8 mouse cellular contexts compared by ENCODE assay signal in genomic region chrX:135796305-135797211, GRCm38 (mm10). TPM values are rescaled to one million over a fixed set of nuclear protein-coding genes. Genes with fewer than 3 reads are reported as not detected.
DNase-seq lines count a peak whose midpoint lies in the region; ATAC-seq and TF ChIP-seq lines count a peak whose summit lies in the region.
"Not testable (repeated sequence)": the region's sequence is repeated elsewhere in the genome, so short reads cannot be mapped to it uniquely, and the experiment has no call there.

No protein-coding gene starts in this region.

- peak overlapping the region; percentile 63 for H3K4me2 ChIP-seq in forebrain, embryonic 11.5 days (ENCODE audit: low read depth, low read length, severe bottlenecking)
- H3K4me2 ChIP-seq in lung, embryonic 14.5 days = peak overlapping the region; percentile 58
- H3K4me2 ChIP-seq in neural tube, embryonic 11.5 days (ENCODE audit: low read depth) = peak overlapping the region; percentile 56

- 14% methylated on average over 25 of the region's 26 CpGs for WGBS in forebrain, embryonic 11.5 days
- 20% methylated on average over 26 of the region's 26 CpGs for WGBS in hindbrain, embryonic 10.5 days
- 19% methylated on average over 23 of the region's 26 CpGs for WGBS in lung, embryonic 14.5 days
- WGBS in neural tube, embryonic 11.5 days = 19% methylated on average over 23 of the region's 26 CpGs

- peak; percentile 6 for DNase-seq in Muller cell, postnatal 12 days (ENCODE audit: inconsistent ontology term)
- DNase-seq in cerebellum, adult 9-10 months = peak; percentile 34
- DNase-seq in forebrain, embryonic 11.5 days (ENCODE audit: low spot score) = peak; percentile 51
- DNase-seq in hindbrain, embryonic 10.5 days (ENCODE audit: low spot score) = peak; percentile 34
- peak; percentile 5 for DNase-seq in kidney, postnatal 10 days
- DNase-seq in lung, embryonic 14.5 days = peak; percentile 13
- DNase-seq in neural tube, embryonic 11.5 days (ENCODE audit: low spot score) = peak; percentile 14
- DNase-seq in thymus, adult 18-20 months = peak; percentile 4 to 8

- not testable (repeated sequence) for H3K36me3 ChIP-seq in forebrain, embryonic 11.5 days (ENCODE audit: control insufficient read depth, insufficient read depth, low read length); neural tube, embryonic 11.5 days (ENCODE audit: control insufficient read depth, insufficient read depth, low read length)
- peaks cover 29% of the 10 kb centered on the region for H3K36me3 ChIP-seq in hindbrain, embryonic 10.5 days
- H3K36me3 ChIP-seq in lung, embryonic 14.5 days (ENCODE audit: insufficient read depth) = peaks cover 13% of the 10 kb centered on the region; the same call in 1 of the 2 replicates

- not testable (repeated sequence) for H3K27ac ChIP-seq in forebrain, embryonic 11.5 days (ENCODE audit: low read depth, low read length)
- peak overlapping the region; percentile 85 for H3K27ac ChIP-seq in hindbrain, embryonic 10.5 days
- peak overlapping the region; percentile 36; the same call in 1 of the 2 replicates for H3K27ac ChIP-seq in lung, embryonic 14.5 days (ENCODE audit: low read depth)
- peak overlapping the region; percentile 34; the same call in 1 of the 2 replicates for H3K27ac ChIP-seq in neural tube, embryonic 11.5 days (ENCODE audit: low read depth, low read length)

- H3K9me3 ChIP-seq in forebrain, embryonic 11.5 days (ENCODE audit: control insufficient read depth, low read length); hindbrain, embryonic 10.5 days; lung, embryonic 14.5 days (ENCODE audit: low read depth, low read length); neural tube, embryonic 11.5 days (ENCODE audit: control insufficient read depth, low read length): not testable (repeated sequence)

- H3K27me3 ChIP-seq in forebrain, embryonic 11.5 days (ENCODE audit: control insufficient read depth, insufficient read depth, low read length); hindbrain, embryonic 10.5 days (ENCODE audit: insufficient read depth, poor library complexity, severe bottlenecking); lung, embryonic 14.5 days (ENCODE audit: insufficient read depth, low read length); neural tube, embryonic 11.5 days (ENCODE audit: control insufficient read depth, insufficient read depth, low read length): not testable (repeated sequence)

- H3K9ac ChIP-seq in forebrain, embryonic 11.5 days (ENCODE audit: low read length) = peak overlapping the region; percentile 59
- peak overlapping the region; percentile 52 for H3K9ac ChIP-seq in lung, embryonic 14.5 days
- peak overlapping the region; percentile 54 for H3K9ac ChIP-seq in neural tube, embryonic 11.5 days (ENCODE audit: low read length)

- TF ChIP-seq CTCF in lung, embryonic 14.5 days (IDR thresholded peaks at IDR 0.05; ENCODE audit: low read depth) = not testable (repeated sequence)

- H3K4me3 ChIP-seq in forebrain, embryonic 11.5 days (ENCODE audit: low read depth, low read length) = peak overlapping the region; percentile 50
- H3K4me3 ChIP-seq in hindbrain, embryonic 10.5 days = peak overlapping the region; percentile 65
- H3K4me3 ChIP-seq in lung, embryonic 14.5 days (ENCODE audit: low read depth, low read length) = peak overlapping the region; percentile 52
- H3K4me3 ChIP-seq in neural tube, embryonic 11.5 days (ENCODE audit: low read depth, low read length) = peak overlapping the region; percentile 52

- H3K4me1 ChIP-seq in forebrain, embryonic 11.5 days (replicated peaks; ENCODE audit: control insufficient read depth, insufficient read depth, low read length); hindbrain, embryonic 10.5 days (replicated peaks); lung, embryonic 14.5 days (ENCODE audit: insufficient read depth); neural tube, embryonic 11.5 days (ENCODE audit: control insufficient read depth, insufficient read depth, low read length): not testable (repeated sequence)

- peak; percentile 80 for ATAC-seq in forebrain, embryonic 11.5 days (replicated peaks; ENCODE audit: low FRiP score)
- peak; percentile 83 for ATAC-seq in lung, embryonic 14.5 days (ENCODE audit: insufficient read depth)
- peak; percentile 79 for ATAC-seq in neural tube, embryonic 11.5 days (ENCODE audit: insufficient read depth, low FRiP score, low TSS enrichment)

RNA-seq across cellular contexts. Expression of gene Bhlhb9, which starts 0.8 kb away (rescaled TPM):
- 65.5 and 71.6 TPM in 2 replicates for polyA plus RNA-seq in forebrain, embryonic 11.5 days (2014; fragmentation: Nextera tagmentation; extraction: Ambion mirVana)
- polyA plus RNA-seq in hindbrain, embryonic 10.5 days (2016; fragmentation: Nextera tagmentation; extraction: Ambion mirVana) = 46.1 and 51.0 TPM in 2 replicates
- 52.1 and 55.7 TPM in 2 replicates for polyA plus RNA-seq in lung, embryonic 14.5 days (2014; fragmentation: Nextera tagmentation; extraction: Ambion mirVana)
- polyA plus RNA-seq in neural tube, embryonic 11.5 days (2014; fragmentation: Nextera tagmentation; extraction: Ambion mirVana) = 67.8 and 72.4 TPM in 2 replicates

RNA-seq across cellular contexts. Expression of gene Gprasp2, which starts 42.3 kb away (rescaled TPM):
- polyA plus RNA-seq in forebrain, embryonic 11.5 days (2014; fragmentation: Nextera tagmentation; extraction: Ambion mirVana) = 41.2 and 42.7 TPM in 2 replicates
- polyA plus RNA-seq in hindbrain, embryonic 10.5 days (2016; fragmentation: Nextera tagmentation; extraction: Ambion mirVana) = 23.9 and 31.5 TPM in 2 replicates
- 19.6 and 22.1 TPM in 2 replicates for polyA plus RNA-seq in lung, embryonic 14.5 days (2014; fragmentation: Nextera tagmentation; extraction: Ambion mirVana)
- 42.4 and 45.1 TPM in 2 replicates for polyA plus RNA-seq in neural tube, embryonic 11.5 days (2014; fragmentation: Nextera tagmentation; extraction: Ambion mirVana)

RNA-seq across cellular contexts. Expression of gene Armcx5, which starts 54.0 kb away (rescaled TPM):
- 9.7 and 10.2 TPM in 2 replicates for polyA plus RNA-seq in forebrain, embryonic 11.5 days (2014; fragmentation: Nextera tagmentation; extraction: Ambion mirVana)
- 8.8 and 9.7 TPM in 2 replicates for polyA plus RNA-seq in hindbrain, embryonic 10.5 days (2016; fragmentation: Nextera tagmentation; extraction: Ambion mirVana)
- polyA plus RNA-seq in lung, embryonic 14.5 days (2014; fragmentation: Nextera tagmentation; extraction: Ambion mirVana) = 8.8 and 9.1 TPM in 2 replicates
- polyA plus RNA-seq in neural tube, embryonic 11.5 days (2014; fragmentation: Nextera tagmentation; extraction: Ambion mirVana) = 9.6 TPM in 2 replicates

RNA-seq across cellular contexts. Expression of gene Gprasp1, which starts 54.0 kb away (rescaled TPM):
- polyA plus RNA-seq in forebrain, embryonic 11.5 days (2014; fragmentation: Nextera tagmentation; extraction: Ambion mirVana) = 78.1 and 81.5 TPM in 2 replicates
- 46.1 and 48.6 TPM in 2 replicates for polyA plus RNA-seq in hindbrain, embryonic 10.5 days (2016; fragmentation: Nextera tagmentation; extraction: Ambion mirVana)
- 44.0 and 44.4 TPM in 2 replicates for polyA plus RNA-seq in lung, embryonic 14.5 days (2014; fragmentation: Nextera tagmentation; extraction: Ambion mirVana)
- 81.8 and 89.2 TPM in 2 replicates for polyA plus RNA-seq in neural tube, embryonic 11.5 days (2014; fragmentation: Nextera tagmentation; extraction: Ambion mirVana)
